Mouse (Mus musculus): ENCODE data around the gene Orc5. TPM values are rescaled to one million over a fixed set of nuclear protein-coding genes. Genes with fewer than 3 reads are reported as not detected.

The Orc5 gene
- total and polyA plus RNA-seq, 3 experiments: 27.4 to 76.5 (median 47.8) TPM

GRCm38 (mm10) chr5:22452871-22453661 is 97.2 kb downstream of the Orc5 start:
- H3K36me3 ChIP-seq (replicated peaks in 1 of 2; ENCODE audit: control insufficient read depth in 1 of 2, insufficient read depth in 1 of 2, low read length in 1 of 2): no peaks in the 10 kb centered on the region
- TF ChIP-seq KAT2A (IDR thresholded peaks at IDR 0.05; ENCODE audit: insufficient replicate concordance, low read length) (no peak), JUND (conservative IDR thresholded peaks at IDR 0.05; ENCODE audit: low read depth, low read length) (no peak), ELF1 (IDR thresholded peaks at IDR 0.05; ENCODE audit: low read depth, low read length) (no peak), ZKSCAN1 (IDR thresholded peaks at IDR 0.05; ENCODE audit: borderline replicate concordance, low read depth, low read length) (no peak), MEF2A (IDR thresholded peaks at IDR 0.05; ENCODE audit: borderline replicate concordance, low read depth, low read length) (no peak), MYC (IDR thresholded peaks at IDR 0.05; ENCODE audit: low read depth, low read length) (no peak)
- in situ Hi-C loops (cut with MboI; ENCODE audit: low pct_ligation_motif_present, low pct_unique_long_range_greater_than_20kb, low sequenced_read_pairs): no loop called here

GRCm38 (mm10) chr5:22452452-22452851 is 97.8 kb downstream of the Orc5 start:
- Histone ChIP-seq H3K79me2 (replicated peaks; ENCODE audit: control insufficient read depth, extremely low read depth, insufficient read depth, poor library complexity, severe bottlenecking) (no peaks in the 10 kb centered on the region), H3K4me1 (ENCODE audit: control insufficient read depth in 1 of 2, insufficient read depth in 2 of 2) (peaks cover 0 to 23% of the 10 kb centered on the region in 2 experiments; a peak in 2 of 4 replicates), H3K4me3 (replicated peaks in 1 of 3; ENCODE audit: low read depth in 2 of 3, low read length in 2 of 3, poor library complexity in 1 of 3) (no peak overlapping the region), H3K27ac (ENCODE audit: insufficient read depth, low read depth) (no peak overlapping the region), H3K9me3 (replicated peaks; ENCODE audit: low read length) (no peaks in the 10 kb centered on the region), H3K4me2 (ENCODE audit: insufficient read depth, low read depth, poor library complexity, severe bottlenecking) (peak overlapping the region; percentile 45; the same call in 1 of the 2 replicates), H3K27me3 (replicated peaks) (no peaks in the 10 kb centered on the region), H3K9ac (ENCODE audit: insufficient read depth, low read depth) (no peak overlapping the region), H3K36me3 (replicated peaks in 1 of 2; ENCODE audit: control insufficient read depth in 1 of 2, insufficient read depth in 1 of 2, low read length in 1 of 2) (no peaks in the 10 kb centered on the region)
- dilution Hi-C loops (cut with MboI; ENCODE audit: extremely low pct_ligation_motif_present, extremely low pct_unique_long_range_greater_than_20kb, low sequenced_read_pairs): no loop called here
- DNase-seq (ENCODE audit: extremely low read depth): peak; percentile 58
- in situ Hi-C loops (cut with MboI; ENCODE audit: low pct_ligation_motif_present, low pct_unique_long_range_greater_than_20kb, low sequenced_read_pairs): no loop called here
- TF ChIP-seq SIN3A (IDR thresholded peaks at IDR 0.05; ENCODE audit: low read length) (peak; percentile 66), ZC3H11A (IDR thresholded peaks at IDR 0.05; ENCODE audit: low read depth, low read length) (no peak), KAT2A (IDR thresholded peaks at IDR 0.05; ENCODE audit: insufficient replicate concordance, low read length) (no peak), ZNF384 (IDR thresholded peaks at IDR 0.05; ENCODE audit: low read depth, low read length) (no peak), CHD1 (IDR thresholded peaks at IDR 0.05; ENCODE audit: low read depth, low read length) (no peak), NELFE (IDR thresholded peaks at IDR 0.05; ENCODE audit: low read depth, low read length) (no peak), BHLHE40 (IDR thresholded peaks at IDR 0.05; ENCODE audit: low read depth, low read length) (peak; percentile 92), USF2 (conservative IDR thresholded peaks at IDR 0.05; ENCODE audit: low read depth, low read length) (no peak), USF1 (IDR thresholded peaks at IDR 0.05; ENCODE audit: low read depth, low read length) (no peak), POLR2AphosphoS2 (IDR thresholded peaks at IDR 0.05; ENCODE audit: low read depth, low read length) (no peak), MAFK (IDR thresholded peaks at IDR 0.05; ENCODE audit: insufficient replicate concordance, low read length) (peak; percentile 87), MAX (IDR thresholded peaks at IDR 0.05; ENCODE audit: low read length) (no peak), CTCF (conservative IDR thresholded peaks at IDR 0.05 in 1 of 2, IDR thresholded peaks at IDR 0.05 in 1 of 2; ENCODE audit: low read depth in 2 of 2, low read length in 2 of 2) (no peak), EP300 (IDR thresholded peaks at IDR 0.05; ENCODE audit: low read length) (peak; percentile 90), RCOR1 (conservative IDR thresholded peaks at IDR 0.05; ENCODE audit: low read depth, low read length) (no peak), HCFC1 (IDR thresholded peaks at IDR 0.05; ENCODE audit: low read depth, low read length) (no peak), RAD21 (IDR thresholded peaks at IDR 0.05; ENCODE audit: low read depth, low read length) (no peak), CHD2 (IDR thresholded peaks at IDR 0.05; ENCODE audit: low read length) (no peak), ZKSCAN1 (IDR thresholded peaks at IDR 0.05; ENCODE audit: borderline replicate concordance, low read depth, low read length) (no peak), ZMIZ1 (IDR thresholded peaks at IDR 0.05; ENCODE audit: low read depth, low read length) (no peak), GABPA (IDR thresholded peaks at IDR 0.05; ENCODE audit: insufficient replicate concordance, low read depth, low read length) (no peak), TBP (conservative IDR thresholded peaks at IDR 0.05; ENCODE audit: low read depth, low read length) (no peak), MEF2A (IDR thresholded peaks at IDR 0.05; ENCODE audit: borderline replicate concordance, low read depth, low read length) (no peak), TCF12 (IDR thresholded peaks at IDR 0.05; ENCODE audit: low read depth, low read length) (peak; percentile 75), ETS1 (conservative IDR thresholded peaks at IDR 0.05; ENCODE audit: low read depth, low read length) (peak; percentile 81), MYC (IDR thresholded peaks at IDR 0.05; ENCODE audit: low read depth, low read length) (no peak), JUN (IDR thresholded peaks at IDR 0.05; ENCODE audit: insufficient read depth, low read depth, low read length) (no peak), IRF4 (IDR thresholded peaks at IDR 0.05; ENCODE audit: low read depth, low read length) (peak; percentile 91), MXI1 (IDR thresholded peaks at IDR 0.05; ENCODE audit: low read depth, low read length) (0 out of 2 replicates have a peak, but pooled peaks have one; percentile 16)

More at GRCm38 (mm10) chr5:22452871-22453661, 97.2 kb downstream of the Orc5 start:
- Histone ChIP-seq H3K4me3 (replicated peaks in 1 of 3; ENCODE audit: low read depth in 2 of 3, low read length in 2 of 3, poor library complexity in 1 of 3) (no peak overlapping the region), H3K9ac (ENCODE audit: insufficient read depth, low read depth) (no peak overlapping the region), H3K4me1 (ENCODE audit: control insufficient read depth in 1 of 2, insufficient read depth in 2 of 2) (peaks cover 0 to 23% of the 10 kb centered on the region in 2 experiments; a peak in 2 of 4 replicates), H3K4me2 (ENCODE audit: insufficient read depth, low read depth, poor library complexity, severe bottlenecking) (0 out of 2 replicates have a peak overlapping the region, but pooled peaks have one; percentile 45), H3K79me2 (replicated peaks; ENCODE audit: control insufficient read depth, extremely low read depth, insufficient read depth, poor library complexity, severe bottlenecking) (no peaks in the 10 kb centered on the region), H3K9me3 (replicated peaks; ENCODE audit: low read length) (no peaks in the 10 kb centered on the region), H3K27me3 (replicated peaks) (no peaks in the 10 kb centered on the region), H3K27ac (ENCODE audit: insufficient read depth, low read depth) (no peak overlapping the region)
- dilution Hi-C loops (cut with MboI; ENCODE audit: extremely low pct_ligation_motif_present, extremely low pct_unique_long_range_greater_than_20kb, low sequenced_read_pairs): no loop called here
- no peak for DNase-seq (ENCODE audit: extremely low read depth)

Data from CH12.LX (cell line).